Mouse (Mus musculus) midbrain, embryonic 10.5 days (tissue): ENCODE measurements around the gene Clpb. TPM values are rescaled to one million over a fixed set of nuclear protein-coding genes. Genes with fewer than 3 reads are reported as not detected.
A peak's percentile ranks its signal among the peaks of the same experiment; 100 is the strongest.
"Not testable (repeated sequence)": the region's sequence is repeated elsewhere in the genome, so short reads cannot be mapped to it uniquely, and the experiment has no call there.

ENCODE experiments used
- DNase-seq: peaks from one replicate; pipeline ENCODE4 v3.0.0-alpha.2; 2017; ENCODE audit warnings: low spot score
- H3K27ac ChIP-seq: fragments of 300-500 bp; sonication (generic); replicated peaks from 2 replicates; pipeline ENCODE4 v1.5.1; 2016; ENCODE audit warnings: mild to moderate bottlenecking
- H3K27me3 ChIP-seq: fragments of 300-500 bp; sonication (generic); 2 replicates; pipeline ENCODE4 v1.6.1; 2016; ENCODE audit warnings: low read depth, mild to moderate bottlenecking; ENCODE audit not compliant: poor library complexity, severe bottlenecking
- H3K36me3 ChIP-seq: fragments of 300-500 bp; sonication (generic); 2 replicates; pipeline ENCODE4 v1.6.1; 2016; ENCODE audit warnings: mild to moderate bottlenecking, moderate library complexity
- H3K4me1 ChIP-seq: fragments of 300-500 bp; sonication (generic); 2 replicates; pipeline ENCODE4 v1.6.1; 2016
- H3K4me3 ChIP-seq: fragments of 300-500 bp; sonication (generic); 2 replicates; pipeline ENCODE4 v1.5.1; 2016; ENCODE audit warnings: mild to moderate bottlenecking, moderate library complexity
- H3K9me3 ChIP-seq: fragments of 300-500 bp; sonication (generic); replicated peaks from 2 replicates; pipeline ENCODE4 v1.6.1; 2016; ENCODE audit warnings: mild to moderate bottlenecking
- WGBS: fragments of 180-500 bp; shearing (Covaris S2); methylation state at CpG from one replicate; pipeline ENCODE4 v1.1.7; 2016; 5-methylcytosine and 5-hydroxymethylcytosine counted together
- polyA plus RNA-seq: library from polyadenylated mRNA; unstranded; fragments of >200 nt; fragmentation: Nextera tagmentation; extraction: Ambion mirVana; gene quantifications from 2 replicates; pipeline ENCODE4 v1.2.1, GENCODE M21; 2016

Gene Clpb
- polyA plus RNA-seq = 54.7 and 56.3 TPM in 2 replicates

DNA sequence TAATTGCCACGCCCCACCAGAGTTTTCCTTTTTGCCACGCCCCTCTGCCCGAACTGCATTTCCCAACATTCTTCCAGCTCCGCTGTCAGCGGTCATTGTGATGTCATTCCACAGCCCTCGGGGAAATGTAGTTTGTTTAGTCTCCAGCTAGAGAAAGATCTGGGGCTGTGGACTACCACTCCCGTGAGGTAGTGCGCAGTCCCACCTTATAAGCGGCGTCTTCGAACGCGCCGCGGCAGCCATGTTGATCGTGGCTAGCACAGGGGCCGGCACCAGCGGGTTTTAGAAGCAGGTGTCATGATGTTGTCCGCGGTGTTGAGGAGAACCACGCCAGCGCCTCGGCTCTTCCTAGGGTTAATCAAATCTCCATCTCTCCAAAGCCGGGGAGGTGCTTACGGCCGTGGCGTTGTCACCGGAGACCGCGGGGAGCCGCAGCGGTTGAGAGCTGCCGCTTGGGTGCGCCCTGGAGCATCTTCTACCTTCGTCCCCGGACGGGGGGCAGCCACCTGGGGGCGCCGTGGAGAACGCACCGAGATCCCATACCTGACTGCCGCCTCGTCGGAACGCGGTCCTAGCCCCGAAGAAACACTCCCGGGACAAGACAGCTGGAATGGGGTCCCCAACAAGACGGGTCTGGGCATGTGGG lies at the start of gene Clpb:
Gene Clpb, plus strand, starts transcription at position 120 of the 646 bp plus-strand sequence.
- peak within 1 kb of the TSS; percentile 77 for H3K27ac ChIP-seq
- 0 out of 2 replicates have a peak, but pooled peaks cover 3% of the 10 kb centered on the region for H3K36me3 ChIP-seq
- H3K4me3 ChIP-seq = peak within 1 kb of the TSS; percentile 64
- H3K9me3 ChIP-seq = no peaks in the 10 kb centered on the region
- peaks cover 30% of the 10 kb centered on the region for H3K4me1 ChIP-seq
- WGBS = 1% methylated on average over 48 of the region's 49 CpGs
- peak; percentile 88 for DNase-seq
- H3K27me3 ChIP-seq = no peaks in the 10 kb centered on the region

DNA sequence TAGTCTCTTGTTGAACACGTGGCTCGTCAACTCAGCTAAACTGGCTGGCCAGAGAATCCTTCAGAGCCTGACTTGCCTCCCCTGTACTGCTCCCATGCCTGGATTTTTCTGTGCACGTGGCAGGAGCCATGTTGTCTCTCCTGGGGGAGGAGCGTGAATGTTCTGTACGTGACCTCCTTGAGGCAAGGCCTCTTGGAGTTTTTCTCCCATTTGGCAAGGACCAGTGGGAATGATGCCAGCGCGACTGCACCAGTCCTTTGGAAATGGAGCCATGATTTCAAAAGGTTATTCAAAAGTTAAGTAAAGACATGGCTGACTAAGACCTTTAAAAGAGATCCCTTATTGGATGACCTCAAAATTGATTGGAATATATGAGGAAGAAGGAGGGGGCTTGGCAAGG lies 48.0 kb upstream of the Clpb start:
- no peak overlapping the region for H3K4me3 ChIP-seq
- 83% methylated on average over 7 of the region's 7 CpGs for WGBS

DNA sequence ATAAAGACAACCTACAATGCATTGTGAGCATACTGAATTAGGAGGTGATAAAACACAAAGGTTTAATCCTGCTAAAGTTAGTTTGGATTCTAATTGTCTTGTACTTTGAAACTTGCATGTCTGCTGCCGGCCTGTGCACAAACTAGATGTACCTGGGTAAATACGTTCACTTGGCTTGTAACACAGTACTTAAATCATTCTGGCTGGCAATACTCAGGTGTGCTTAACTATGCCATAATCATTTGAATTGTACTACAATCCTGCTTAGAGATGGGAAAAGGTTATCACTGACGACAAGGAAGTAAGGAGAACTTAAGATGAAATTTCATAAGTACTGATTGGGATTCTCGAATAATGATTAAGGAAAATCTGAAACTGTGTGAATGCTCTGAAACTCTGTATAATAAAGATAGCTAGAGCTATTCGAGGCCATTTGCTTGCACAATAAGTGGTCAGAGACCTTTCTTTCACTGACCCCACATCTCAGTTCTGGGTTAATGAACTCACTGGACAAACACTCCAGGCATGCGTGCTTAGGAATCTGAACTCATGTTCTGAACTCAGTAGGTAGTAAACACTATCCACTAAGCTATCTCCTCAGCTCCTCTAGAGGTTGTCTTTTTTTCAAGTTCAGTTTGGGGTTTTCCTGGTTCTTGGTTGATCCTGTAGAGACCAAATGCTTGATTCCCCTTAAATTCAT lies 47.1 kb upstream of the Clpb start:
- DNase-seq = no peak
- H3K9me3 ChIP-seq = no peaks in the 10 kb centered on the region
- no peak overlapping the region for H3K27ac ChIP-seq
- no peak overlapping the region for H3K4me3 ChIP-seq
- H3K27me3 ChIP-seq = no peaks in the 10 kb centered on the region
- no peaks in the 10 kb centered on the region for H3K36me3 ChIP-seq
- H3K4me1 ChIP-seq = no peaks in the 10 kb centered on the region
- WGBS = 88% methylated on average over 6 of the region's 6 CpGs

More for the DNA sequence above, 48.0 kb upstream of the Clpb start:
- no peaks in the 10 kb centered on the region for H3K9me3 ChIP-seq
- DNase-seq = no peak
- H3K4me1 ChIP-seq = no peaks in the 10 kb centered on the region
- H3K27ac ChIP-seq = no peak overlapping the region
- H3K27me3 ChIP-seq = no peaks in the 10 kb centered on the region
- no peaks in the 10 kb centered on the region for H3K36me3 ChIP-seq

DNA sequence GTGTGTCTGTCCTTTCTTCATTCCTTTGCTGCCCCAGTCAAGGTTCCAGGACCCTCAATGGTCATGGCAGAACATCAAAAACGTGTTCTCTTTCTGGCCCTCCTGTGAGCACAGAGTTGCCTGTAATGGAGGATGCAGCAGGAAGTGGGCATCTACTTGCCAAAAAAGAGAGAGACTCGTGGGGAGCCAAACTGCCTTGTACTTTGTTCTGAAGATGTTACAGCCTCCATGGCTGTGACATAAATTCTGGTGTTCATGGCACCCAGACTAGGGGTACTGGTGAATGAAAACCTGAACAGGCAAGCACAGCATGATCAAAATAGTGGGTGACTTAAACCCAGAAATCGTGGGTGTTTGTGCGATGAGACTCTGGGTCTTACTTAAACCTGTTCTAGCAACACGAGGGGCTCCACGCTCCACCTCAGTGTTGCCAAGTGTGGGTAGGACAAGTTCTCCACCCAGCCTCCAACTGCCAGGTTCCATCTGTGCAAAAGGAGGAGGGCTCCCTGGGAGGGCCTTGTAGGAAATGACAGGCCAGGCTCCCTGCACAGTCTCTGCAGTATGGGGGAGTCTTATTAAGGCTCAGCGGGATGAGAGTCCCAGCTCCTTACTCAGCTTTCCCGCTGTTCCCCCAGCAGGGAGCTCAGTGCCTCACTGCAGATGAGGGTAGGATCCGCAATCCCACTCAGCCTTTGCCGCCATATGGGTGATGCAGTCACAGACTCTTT lies 45.8 kb upstream of the Clpb start:
- DNase-seq = no peak
- no peaks in the 10 kb centered on the region for H3K9me3 ChIP-seq
- no peaks in the 10 kb centered on the region for H3K4me1 ChIP-seq
- H3K36me3 ChIP-seq = no peaks in the 10 kb centered on the region
- H3K27ac ChIP-seq = no peak overlapping the region
- H3K27me3 ChIP-seq = no peaks in the 10 kb centered on the region
- WGBS = 68% methylated on average over 10 of the region's 10 CpGs
- no peak overlapping the region for H3K4me3 ChIP-seq

DNA sequence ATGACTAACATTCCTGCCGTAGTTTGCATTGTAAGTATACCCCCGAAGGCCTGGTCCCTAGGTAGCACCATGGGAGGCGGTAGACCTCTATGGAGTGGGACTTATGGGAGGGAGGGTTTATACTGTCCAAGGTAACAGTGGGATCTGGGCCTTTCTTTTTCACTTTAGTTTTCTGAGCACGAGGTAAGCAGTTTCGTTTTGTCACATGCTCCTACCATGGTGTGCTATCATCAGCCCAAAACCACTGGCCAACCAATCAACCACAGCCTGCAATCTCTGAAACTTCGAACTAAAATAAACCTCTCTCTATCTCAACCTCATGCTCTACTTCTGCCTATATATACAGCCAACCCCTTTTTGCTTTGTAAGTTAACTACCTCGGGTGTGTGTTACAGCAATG lies 45.2 kb upstream of the Clpb start:
- no peaks in the 10 kb centered on the region for H3K9me3 ChIP-seq
- peaks cover 6% of the 10 kb centered on the region for H3K4me1 ChIP-seq
- no peak overlapping the region for H3K27ac ChIP-seq
- WGBS = 79% methylated on average over 7 of the region's 7 CpGs
- no peaks in the 10 kb centered on the region for H3K27me3 ChIP-seq
- no peaks in the 10 kb centered on the region for H3K36me3 ChIP-seq
- no peak for DNase-seq
- H3K4me3 ChIP-seq = no peak overlapping the region

GRCm38 (mm10) chr7:101620373-101620772 lies 43.1 kb upstream of the Clpb start:
- no peaks in the 10 kb centered on the region for H3K36me3 ChIP-seq
- H3K4me3 ChIP-seq = no peak overlapping the region
- 33% methylated on average over 4 of the region's 4 CpGs for WGBS
- H3K9me3 ChIP-seq = no peaks in the 10 kb centered on the region
- H3K4me1 ChIP-seq = peaks cover 12% of the 10 kb centered on the region
- H3K27ac ChIP-seq = no peak overlapping the region
- DNase-seq = peak; percentile 41
- no peaks in the 10 kb centered on the region for H3K27me3 ChIP-seq

DNA sequence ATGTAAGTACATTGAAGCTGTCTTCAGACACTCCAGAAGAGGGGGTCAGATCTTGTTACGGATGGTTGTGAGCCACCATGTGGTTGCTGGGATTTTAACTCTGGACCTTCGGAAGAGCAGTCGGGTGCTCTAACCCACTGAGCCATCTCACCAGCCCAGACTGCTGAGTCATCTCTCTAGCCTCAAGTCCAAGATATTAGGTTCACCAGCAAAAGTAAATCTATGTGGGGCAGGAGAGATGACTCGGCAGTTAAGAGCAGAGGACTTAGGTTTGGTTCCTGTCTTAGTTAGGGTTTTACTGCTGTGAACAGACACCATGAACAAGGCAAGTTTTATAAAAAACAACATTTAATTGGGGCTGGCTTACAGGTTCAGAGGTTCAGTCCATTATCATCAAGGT lies 41.6 kb upstream of the Clpb start:
- H3K27me3 ChIP-seq, H3K36me3 ChIP-seq, H3K27ac ChIP-seq, H3K4me3 ChIP-seq, H3K9me3 ChIP-seq, DNase-seq: not testable (repeated sequence)
- peaks cover 12% of the 10 kb centered on the region for H3K4me1 ChIP-seq
- 88% methylated on average over 4 of the region's 4 CpGs for WGBS

- no peak for DNase-seq
- 89% methylated on average over 6 of the region's 6 CpGs for WGBS
- no peak overlapping the region for H3K4me3 ChIP-seq
Measured at GRCm38 (mm10) chr7:101624283-101624682, 39.1 kb upstream of the Clpb start.

GRCm38 (mm10) chr7:101627166-101627565 lies 36.3 kb upstream of the Clpb start:
- H3K27ac ChIP-seq, H3K36me3 ChIP-seq, H3K27me3 ChIP-seq, H3K4me3 ChIP-seq, DNase-seq, H3K9me3 ChIP-seq: not testable (repeated sequence)
- peaks cover 12% of the 10 kb centered on the region for H3K4me1 ChIP-seq
- WGBS = 71% methylated on average over 7 of the region's 7 CpGs

More at GRCm38 (mm10) chr7:101624283-101624682, 39.1 kb upstream of the Clpb start:
- H3K4me1 ChIP-seq = peaks cover 12% of the 10 kb centered on the region
- no peaks in the 10 kb centered on the region for H3K27me3 ChIP-seq
- H3K27ac ChIP-seq = no peak overlapping the region
- H3K36me3 ChIP-seq = no peaks in the 10 kb centered on the region
- no peaks in the 10 kb centered on the region for H3K9me3 ChIP-seq

DNA sequence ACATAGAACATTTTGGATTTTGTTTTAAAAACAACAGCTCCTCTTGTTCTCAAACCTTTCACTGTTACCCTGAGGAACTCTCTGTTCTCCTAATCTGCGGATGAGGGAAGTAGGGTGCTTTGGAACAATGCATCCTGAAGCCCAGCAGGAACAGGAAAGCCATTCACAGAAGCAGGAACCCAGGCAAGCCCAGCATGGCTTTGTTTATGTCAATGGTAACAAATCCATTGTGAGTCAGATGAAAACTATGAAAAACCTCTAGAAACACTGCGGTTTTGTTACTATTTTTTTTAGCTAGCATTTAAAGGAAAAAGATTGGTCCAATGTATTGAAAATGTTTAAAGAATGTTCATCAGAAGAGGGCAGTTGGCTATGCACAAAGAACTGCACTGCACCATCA lies 35.0 kb upstream of the Clpb start:
- Histone ChIP-seq H3K4me3 (no peak overlapping the region), H3K9me3 (no peaks in the 10 kb centered on the region), H3K4me1 (peaks cover 4% of the 10 kb centered on the region), H3K27me3 (no peaks in the 10 kb centered on the region), H3K36me3 (no peaks in the 10 kb centered on the region), H3K27ac (no peak overlapping the region)
- DNase-seq = no peak
- WGBS = 55% methylated on average over 2 of the region's 2 CpGs

- WGBS = 77% methylated on average over 8 of the region's 8 CpGs
Measured at GRCm38 (mm10) chr7:101633629-101634177, 29.7 kb upstream of the Clpb start.

DNA sequence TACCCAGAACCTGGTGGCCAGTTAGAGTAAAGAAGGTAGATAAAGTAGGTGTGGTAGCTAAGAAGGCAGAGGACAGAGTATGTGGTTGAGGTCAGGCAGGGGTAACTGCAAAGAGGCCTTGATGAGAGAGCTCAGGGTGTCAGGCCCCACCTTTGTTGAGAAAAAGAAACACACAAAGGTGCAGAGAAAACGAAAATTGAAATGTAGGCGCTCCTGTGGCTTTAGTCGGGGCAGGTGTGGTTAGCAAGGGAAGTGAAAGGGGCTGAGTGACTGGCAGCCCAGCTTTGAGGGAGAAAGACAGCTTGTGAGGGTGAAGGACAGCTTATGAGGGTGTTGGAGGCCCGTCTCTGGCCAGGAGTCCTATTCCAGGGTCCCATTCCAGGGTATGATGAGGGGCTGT lies 28.9 kb upstream of the Clpb start:
- Histone ChIP-seq H3K4me3 (no peak overlapping the region), H3K27me3 (no peaks in the 10 kb centered on the region), H3K36me3 (no peaks in the 10 kb centered on the region), H3K27ac (no peak overlapping the region), H3K4me1 (no peaks in the 10 kb centered on the region), H3K9me3 (no peaks in the 10 kb centered on the region)
- DNase-seq = no peak
- 88% methylated on average over 4 of the region's 4 CpGs for WGBS

More at GRCm38 (mm10) chr7:101633629-101634177, 29.7 kb upstream of the Clpb start:
- Histone ChIP-seq H3K27ac (no peak overlapping the region), H3K27me3 (no peaks in the 10 kb centered on the region), H3K36me3 (no peaks in the 10 kb centered on the region), H3K4me3 (no peak overlapping the region), H3K9me3 (no peaks in the 10 kb centered on the region), H3K4me1 (no peaks in the 10 kb centered on the region)
- DNase-seq = no peak
